Mouse (Mus musculus): ENCODE measurements around the gene Gm45234.

The Gm45234 gene

GRCm38 (mm10) chr6:124708289-124708889, 47.4 kb downstream of the Gm45234 start:
- ATAC-seq (ENCODE audit: low TSS enrichment), result no peak

GRCm38 (mm10) chr6:124706061-124706627, 49.7 kb downstream of the Gm45234 start:
- no peak for ATAC-seq (ENCODE audit: low TSS enrichment)

- no peak for ATAC-seq (ENCODE audit: low TSS enrichment)
Measured at GRCm38 (mm10) chr6:124704417-124704816, 51.4 kb downstream of the Gm45234 start.

DNA sequence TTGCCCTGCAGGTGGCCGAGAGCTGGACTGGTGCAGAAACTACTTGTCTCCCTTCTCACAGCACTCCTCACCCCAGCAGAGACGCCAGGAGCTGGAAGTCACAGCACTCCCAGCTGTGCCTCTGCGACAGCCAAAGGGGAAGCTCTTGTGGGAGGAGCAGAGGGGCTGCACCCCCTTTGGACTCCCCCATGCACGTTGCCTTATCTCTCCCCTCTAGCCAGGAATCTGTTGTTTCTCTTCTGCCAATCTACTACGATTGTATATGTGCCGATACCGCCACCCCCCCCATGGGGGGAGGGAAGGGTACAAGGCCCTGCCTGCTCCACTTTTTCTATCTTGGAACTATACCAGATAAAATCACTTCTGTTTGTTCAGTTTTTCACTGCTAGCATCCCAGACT, 52.0 kb downstream of the Gm45234 start:
- ATAC-seq (ENCODE audit: low TSS enrichment), result no peak

DNA sequence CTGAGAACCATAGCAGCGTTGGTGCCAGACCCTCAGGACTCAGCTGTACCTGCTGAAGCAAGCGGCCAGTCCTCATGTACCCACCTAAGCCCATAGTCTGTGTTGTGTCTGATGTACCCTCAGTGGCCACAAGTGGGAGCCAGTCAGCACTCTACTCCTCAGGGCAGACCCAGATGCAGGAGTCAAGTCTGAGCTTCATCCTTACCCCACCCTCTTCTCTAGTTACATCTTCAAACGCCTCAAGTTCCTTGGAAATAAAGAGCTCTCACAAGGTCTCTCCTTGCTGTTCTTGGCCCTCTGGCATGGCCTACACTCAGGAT, 53.1 kb downstream of the Gm45234 start:
- peak; percentile 58 for ATAC-seq (ENCODE audit: low TSS enrichment)

GRCm38 (mm10) chr6:124702102-124702783, 53.6 kb downstream of the Gm45234 start:
- peak; percentile 32; the same call in 1 of the 2 replicates for ATAC-seq (ENCODE audit: low TSS enrichment)

GRCm38 (mm10) chr6:124701338-124701737, 54.5 kb downstream of the Gm45234 start:
- ATAC-seq (ENCODE audit: low TSS enrichment), result peak; percentile 35; the same call in 1 of the 2 replicates

- peak; percentile 72 for ATAC-seq (ENCODE audit: low TSS enrichment)
Measured at GRCm38 (mm10) chr6:124699962-124700610, 55.7 kb downstream of the Gm45234 start.

DNA sequence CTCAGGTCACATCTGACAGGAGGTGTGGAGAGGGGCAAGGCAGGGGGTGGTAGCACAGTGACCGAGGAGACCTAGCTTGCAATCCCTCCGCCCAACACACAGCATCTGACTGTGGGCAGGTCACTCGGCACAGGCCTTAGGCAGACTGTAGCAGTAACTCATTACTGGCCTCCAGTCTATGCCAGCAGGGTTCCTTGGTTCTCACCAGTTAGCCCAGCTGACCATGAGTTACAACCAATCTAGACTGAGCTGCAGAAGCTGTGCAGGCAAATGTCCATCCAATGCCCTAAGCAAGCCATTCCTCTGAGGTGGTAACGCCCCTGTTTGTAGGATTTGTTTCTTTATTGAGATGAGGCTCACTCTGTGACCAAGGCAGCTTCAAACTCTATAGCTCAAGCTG, 56.5 kb downstream of the Gm45234 start:
- no peak for ATAC-seq (ENCODE audit: low TSS enrichment)

DNA sequence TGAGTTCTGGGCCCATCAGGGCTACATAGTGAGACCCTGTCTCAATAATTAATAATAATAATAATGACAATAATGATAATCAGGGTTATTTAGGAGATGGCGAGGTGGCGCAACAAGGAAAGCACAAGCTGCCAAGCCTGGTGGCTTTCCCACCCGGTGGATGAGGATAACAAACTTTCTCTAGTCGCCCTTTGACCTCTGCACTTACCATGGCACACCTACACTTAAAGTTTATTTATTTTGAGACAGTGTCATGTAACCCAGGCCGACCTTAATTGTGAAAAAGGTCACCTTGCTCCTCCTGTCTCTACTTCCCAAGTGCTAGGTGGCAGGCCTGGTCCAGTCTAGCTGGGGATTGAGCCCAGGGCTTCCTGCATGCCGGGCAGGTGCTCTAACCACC, 57.1 kb downstream of the Gm45234 start:
- ATAC-seq (ENCODE audit: low TSS enrichment), result no peak

DNA sequence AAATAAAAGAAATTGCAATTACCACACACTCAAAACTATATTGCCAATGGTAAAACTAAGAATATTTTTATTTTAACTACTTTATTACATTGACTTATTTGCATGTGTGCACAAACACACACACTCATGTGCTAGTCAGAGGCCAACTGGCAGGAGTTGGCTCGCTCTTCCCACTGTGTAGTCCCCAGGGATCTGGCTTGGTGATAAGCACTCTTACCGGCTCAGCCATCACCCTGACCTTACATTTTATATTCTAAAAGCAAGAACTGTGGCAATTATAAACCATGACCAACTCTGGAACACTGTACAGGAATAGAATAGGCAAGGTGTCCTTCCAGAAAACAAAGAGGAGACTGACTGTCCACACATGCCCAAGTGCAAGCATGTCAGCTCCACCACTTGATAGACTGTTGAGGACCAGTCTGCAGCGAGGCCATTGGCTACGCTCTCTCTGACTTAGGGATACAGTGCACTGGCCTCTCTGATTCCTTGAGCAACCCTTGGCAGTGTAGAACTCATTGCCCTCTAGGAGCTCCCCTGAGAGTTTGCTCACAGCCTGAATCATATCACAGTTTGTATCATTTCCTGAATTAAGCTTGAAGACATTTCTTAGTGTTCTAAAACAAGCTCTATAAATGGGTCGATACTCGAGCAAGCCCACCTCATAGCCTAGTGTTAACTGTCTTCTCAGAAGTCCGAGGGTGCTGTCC, 59.2 kb downstream of the Gm45234 start:
- no peak for ATAC-seq (ENCODE audit: low TSS enrichment)

DNA sequence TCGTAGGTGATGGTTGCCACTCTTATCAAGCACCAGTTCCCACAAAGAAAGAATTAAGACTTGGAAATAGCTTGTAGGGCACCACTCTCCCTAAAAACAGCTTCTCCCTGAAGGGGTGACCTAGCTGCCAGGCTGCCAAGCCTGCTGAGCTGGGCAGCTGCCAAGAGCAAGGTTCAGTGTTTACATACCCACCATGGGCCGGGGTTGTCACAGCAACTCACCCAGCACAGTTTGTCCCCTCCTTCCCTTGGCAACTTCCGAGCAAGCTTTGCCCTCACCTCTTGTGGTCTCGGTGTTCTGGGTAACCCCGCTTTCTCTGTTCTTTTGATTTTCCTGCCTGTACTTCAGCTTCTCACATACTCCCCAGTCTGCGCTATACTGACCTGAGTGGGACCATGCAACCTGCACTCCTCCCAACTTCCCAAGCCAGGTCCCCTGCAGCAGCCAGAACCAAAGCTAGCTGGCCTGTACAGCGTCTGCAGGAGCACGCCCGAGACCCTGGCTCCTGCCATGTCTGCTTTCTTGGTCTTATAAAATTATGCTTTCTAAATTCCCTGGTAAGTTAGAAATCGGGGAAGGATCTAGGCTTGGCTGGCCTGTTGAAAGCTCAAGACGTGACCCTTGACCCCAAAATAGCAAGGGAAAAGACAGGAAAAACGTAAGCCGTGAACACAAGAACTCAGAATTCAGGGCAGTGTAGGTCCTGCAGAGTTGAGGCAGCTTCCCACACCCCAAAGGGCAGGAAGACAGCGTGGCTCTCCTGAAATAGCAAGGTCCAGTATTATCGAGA, 61.5 kb downstream of the Gm45234 start:
- peak; percentile 42; the same call in 1 of the 2 replicates for ATAC-seq (ENCODE audit: low TSS enrichment)

DNA sequence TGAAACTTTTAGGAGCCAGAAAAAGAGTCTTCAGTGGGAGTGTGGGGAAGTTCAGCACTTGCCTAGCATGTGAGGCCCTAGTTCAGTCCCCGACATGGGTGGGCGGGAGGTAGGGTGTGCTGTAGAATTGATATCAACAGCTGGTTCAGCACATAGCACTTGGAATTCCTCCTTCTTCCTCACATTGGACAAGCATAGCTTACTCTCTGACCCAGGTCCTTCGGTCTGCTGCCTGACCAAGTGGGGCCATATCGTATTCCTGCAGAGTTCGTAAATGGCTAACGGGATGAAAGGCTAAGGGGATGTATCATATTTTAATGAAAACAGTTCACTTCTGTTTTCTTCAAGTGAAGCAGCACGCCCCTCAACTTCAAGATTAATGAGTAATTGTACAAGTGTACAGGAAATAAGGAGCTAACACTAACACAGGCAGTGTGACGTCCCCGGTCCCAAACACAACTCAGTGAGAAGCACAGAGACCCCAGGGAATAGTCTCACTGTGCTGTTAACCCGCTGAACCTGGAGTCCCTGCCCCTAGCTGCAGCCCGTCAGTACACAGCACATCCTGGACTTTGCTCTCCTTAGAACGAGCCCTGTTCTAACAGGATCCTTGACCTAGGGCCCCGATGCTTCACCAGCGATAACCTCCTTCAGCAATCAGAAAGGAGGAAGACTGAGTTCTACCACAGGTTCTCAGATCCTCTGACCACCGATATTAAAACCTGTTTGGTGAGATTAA, 62.4 kb downstream of the Gm45234 start:
- ATAC-seq (ENCODE audit: low TSS enrichment), result no peak

DNA sequence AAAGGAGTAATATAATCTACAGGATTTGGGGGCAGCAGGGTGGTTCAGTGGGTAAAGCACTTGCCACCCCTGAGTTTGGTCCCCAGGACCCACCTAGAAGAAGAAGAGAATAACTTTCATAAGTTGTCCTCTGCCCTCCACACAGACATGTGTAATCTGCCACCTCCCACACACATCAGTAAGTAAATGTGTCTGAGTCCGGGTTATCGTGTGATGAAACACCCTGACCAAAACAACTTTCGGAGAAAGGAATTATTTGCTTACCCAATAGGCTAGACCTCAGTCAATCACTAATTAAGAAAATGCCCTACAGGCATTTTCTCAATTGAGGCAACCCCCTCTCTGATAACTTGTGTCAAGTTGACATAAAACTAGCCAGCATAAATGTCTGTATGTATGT, 65.3 kb downstream of the Gm45234 start:
- no peak for ATAC-seq (ENCODE audit: low TSS enrichment)

Measured in frontal cortex, adult (tissue).